Mouse (Mus musculus) limb, embryonic 15.5 days (tissue): ENCODE results near the gene Ceacam16. TPM values are rescaled to one million over a fixed set of nuclear protein-coding genes. Genes with fewer than 3 reads are reported as not detected.
A peak's percentile ranks its signal among the peaks of the same experiment; 100 is the strongest.

Experiments
- ATAC-seq: fragments of 200-750 bp; cut with Nextera tagmentation; 2 replicates; pipeline ENCODE4 v1.8.0; 2017; ENCODE audit warnings: low read depth, moderate TSS enrichment; ENCODE audit not compliant: insufficient number of reproducible peaks, low FRiP score, low TSS enrichment
- H3K27ac ChIP-seq: fragments of 300-500 bp; sonication (generic); 2 replicates; pipeline ENCODE4 v1.5.1; 2015; ENCODE audit warnings: moderate library complexity, mild to moderate bottlenecking, inconsistent platforms
- H3K27me3 ChIP-seq: fragments of 300-500 bp; sonication (generic); 2 replicates; pipeline ENCODE4 v1.6.1; 2015; ENCODE audit warnings: inconsistent platforms
- H3K36me3 ChIP-seq: fragments of 300-500 bp; sonication (generic); 2 replicates; pipeline ENCODE4 v1.6.1; 2015; ENCODE audit warnings: inconsistent platforms
- H3K4me1 ChIP-seq: fragments of 300-500 bp; sonication (generic); 2 replicates; pipeline ENCODE4 v1.6.1; 2015; ENCODE audit warnings: inconsistent platforms
- H3K4me2 ChIP-seq: fragments of 300-500 bp; sonication (generic); 2 replicates; pipeline ENCODE4 v1.6.1; 2015; ENCODE audit warnings: mild to moderate bottlenecking, inconsistent platforms
- H3K4me3 ChIP-seq: fragments of 300-500 bp; sonication (generic); 2 replicates; pipeline ENCODE4 v1.5.1; 2015; ENCODE audit warnings: mild to moderate bottlenecking, inconsistent platforms
- H3K9ac ChIP-seq: fragments of 300-500 bp; sonication (generic); 2 replicates; pipeline ENCODE4 v1.6.1; 2015; ENCODE audit warnings: inconsistent platforms
- H3K9me3 ChIP-seq: fragments of 300-500 bp; sonication (generic); 2 replicates; pipeline ENCODE4 v1.6.1; 2016; ENCODE audit warnings: inconsistent platforms
- WGBS: fragments of 180-500 bp; shearing (Covaris S2); methylation state at CpG from one replicate; pipeline ENCODE4 v1.1.7; 2015; 5-methylcytosine and 5-hydroxymethylcytosine counted together
- polyA plus RNA-seq: library from polyadenylated mRNA; unstranded; fragments of >200 nt; fragmentation: Nextera tagmentation; extraction: Ambion mirVana; gene quantifications from 2 replicates; pipeline ENCODE4 v1.2.1, GENCODE M21; 2015

Gene Ceacam16
- polyA plus RNA-seq, 1 experiment from 2014 or later, result not detected

DNA sequence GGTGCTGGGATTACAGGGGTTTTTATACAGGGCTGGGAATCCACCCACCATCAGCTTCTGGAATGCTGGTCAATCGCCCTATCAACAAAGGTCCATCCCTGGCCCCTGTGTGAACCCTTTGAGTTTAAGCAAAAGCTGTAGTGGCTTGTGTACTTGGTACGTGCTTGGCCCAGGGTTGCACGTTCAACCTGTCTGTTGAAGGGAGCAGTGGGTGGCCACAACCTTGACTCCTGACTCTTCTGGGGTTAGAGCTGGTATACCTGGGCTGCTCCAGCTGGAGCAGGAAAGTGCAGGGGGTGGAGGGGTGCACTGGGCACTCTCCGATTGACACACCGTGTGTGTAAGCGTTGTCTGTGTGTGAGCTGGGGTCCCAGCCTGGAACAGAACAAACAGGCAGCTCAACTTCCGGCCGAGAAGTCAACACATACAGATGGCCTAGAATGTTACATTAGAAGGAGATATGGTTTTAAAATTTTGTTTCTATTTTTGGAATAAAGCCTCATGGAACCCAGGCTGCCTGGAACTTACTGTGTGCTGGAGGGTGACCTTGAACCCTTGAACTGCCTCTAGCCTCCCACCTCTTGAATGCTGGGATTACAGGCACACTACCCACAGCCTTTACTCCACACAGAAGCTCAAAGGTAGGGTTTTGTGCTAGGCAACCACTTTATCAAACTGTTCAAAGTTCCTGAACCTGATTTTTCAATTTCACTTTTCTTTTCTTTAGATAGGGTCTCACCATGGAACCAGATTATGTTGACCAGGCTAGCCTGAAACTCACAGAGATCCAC lies 4.3 kb upstream of the Ceacam16 start:
- Histone ChIP-seq H3K4me3 (no peak overlapping the region), H3K9me3 (no peaks in the 10 kb centered on the region), H3K27ac (no peak overlapping the region), H3K27me3 (no peaks in the 10 kb centered on the region), H3K9ac (no peak overlapping the region), H3K4me1 (no peaks in the 10 kb centered on the region), H3K36me3 (no peaks in the 10 kb centered on the region), H3K4me2 (no peak overlapping the region)
- WGBS, result 81% methylated on average over 8 of the region's 8 CpGs
- no peak for ATAC-seq

DNA sequence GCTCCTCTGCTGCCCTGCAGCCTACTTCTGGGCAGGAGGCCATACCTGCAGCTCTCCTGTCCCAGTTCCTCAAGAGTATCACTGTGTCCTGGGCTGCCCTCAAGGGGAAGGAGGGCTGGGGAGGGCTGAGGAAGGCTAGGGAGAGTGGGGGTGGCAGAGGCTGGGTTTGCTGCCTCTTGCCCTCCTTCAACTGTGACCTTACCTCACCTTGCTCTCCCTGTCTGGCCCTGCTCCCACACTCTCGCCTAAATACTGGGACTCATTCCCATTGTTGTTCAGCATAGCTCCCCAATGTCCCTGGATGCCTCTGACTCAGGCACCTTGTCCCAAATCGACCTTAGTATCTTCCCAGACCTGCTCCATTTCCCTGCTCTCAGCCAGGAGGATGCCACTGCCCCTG lies 3.1 kb upstream of the Ceacam16 start:
- Histone ChIP-seq H3K9me3 (no peaks in the 10 kb centered on the region), H3K27ac (no peak overlapping the region), H3K9ac (no peak overlapping the region), H3K4me2 (no peak overlapping the region), H3K27me3 (no peaks in the 10 kb centered on the region), H3K4me1 (no peaks in the 10 kb centered on the region), H3K36me3 (no peaks in the 10 kb centered on the region), H3K4me3 (no peak overlapping the region)
- 30% methylated on average over 2 of the region's 2 CpGs for WGBS
- no peak for ATAC-seq

DNA sequence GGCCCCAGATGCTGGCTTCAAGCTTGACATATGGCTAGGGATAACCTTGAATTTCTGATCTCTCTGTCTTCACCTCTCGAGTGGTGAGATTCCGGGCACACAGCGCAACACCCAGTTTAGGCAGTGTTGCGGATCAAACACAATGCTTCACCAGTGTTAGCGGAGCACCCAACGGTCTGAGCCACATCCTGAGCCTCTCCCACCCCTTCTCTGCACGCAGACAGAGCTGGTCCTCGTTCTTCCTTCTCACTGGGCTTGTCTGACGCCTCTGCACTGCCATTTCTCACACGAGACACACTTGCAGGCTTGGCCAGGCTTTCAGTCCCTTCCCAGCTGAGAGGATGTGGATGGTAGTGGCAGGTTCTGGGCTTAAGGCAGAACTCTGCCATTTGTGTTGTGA lies 1.4 kb downstream of the Ceacam16 start:
- peaks cover 9% of the 10 kb centered on the region; the same call in 1 of the 2 replicates for H3K27me3 ChIP-seq
- no peak overlapping the region for H3K27ac ChIP-seq
- H3K4me3 ChIP-seq, result no peak overlapping the region
- no peak overlapping the region for H3K4me2 ChIP-seq
- no peaks in the 10 kb centered on the region for H3K4me1 ChIP-seq
- ATAC-seq, result no peak
- no peaks in the 10 kb centered on the region for H3K9me3 ChIP-seq
- WGBS, result 67% methylated on average over 10 of the region's 10 CpGs
- no peaks in the 10 kb centered on the region for H3K36me3 ChIP-seq
- H3K9ac ChIP-seq, result no peak overlapping the region

DNA sequence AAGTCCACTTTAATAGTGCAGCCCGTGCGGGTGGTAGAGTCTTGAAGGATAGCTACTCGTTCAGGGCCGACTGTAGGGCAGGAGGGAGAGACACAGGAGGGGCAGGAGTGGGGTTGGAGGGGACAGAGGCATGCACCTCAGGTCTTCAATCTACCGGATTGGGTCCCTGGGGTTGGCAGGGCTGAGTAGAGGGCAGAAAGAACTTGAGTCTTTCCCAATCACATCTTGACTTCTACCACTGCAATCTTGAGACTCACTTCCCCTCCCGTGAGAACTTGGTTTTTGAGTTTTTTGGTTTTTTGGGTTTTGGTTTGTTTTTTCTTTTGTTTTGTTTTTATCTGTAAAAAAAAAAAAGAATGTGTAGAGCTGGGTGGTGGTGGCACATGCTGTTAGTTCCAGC lies 4.8 kb downstream of the Ceacam16 start:
- peaks cover 7% of the 10 kb centered on the region for H3K4me1 ChIP-seq
- 86% methylated on average over 6 of the region's 6 CpGs for WGBS
- H3K27ac ChIP-seq, result no peak overlapping the region
- H3K36me3 ChIP-seq, result no peaks in the 10 kb centered on the region
- no peak overlapping the region for H3K4me3 ChIP-seq
- H3K27me3 ChIP-seq, result peaks cover 34% of the 10 kb centered on the region
- ATAC-seq, result no peak
- H3K4me2 ChIP-seq, result no peak overlapping the region
- H3K9me3 ChIP-seq, result no peaks in the 10 kb centered on the region
- no peak overlapping the region for H3K9ac ChIP-seq

DNA sequence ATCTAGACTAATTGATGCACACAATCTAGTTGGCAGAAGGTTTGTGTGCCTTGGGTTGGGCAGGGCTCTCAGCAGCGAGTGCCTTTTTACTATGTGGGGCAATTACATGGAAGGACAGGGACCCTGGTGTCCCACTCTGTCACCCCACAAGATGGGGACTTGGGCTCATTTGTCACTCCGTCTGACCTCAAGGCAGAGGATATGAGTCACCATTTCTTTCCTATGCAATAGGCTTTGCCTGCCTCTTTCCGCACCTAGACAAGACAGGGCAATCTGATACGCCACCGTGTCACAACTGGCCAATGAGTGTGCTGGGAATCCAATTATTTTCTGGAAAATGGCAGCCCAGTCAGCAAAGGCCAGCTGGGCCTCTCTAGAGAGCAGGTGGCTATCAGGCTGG lies 5.4 kb downstream of the Ceacam16 start:
- H3K4me3 ChIP-seq, result no peak overlapping the region
- peaks cover 34% of the 10 kb centered on the region for H3K27me3 ChIP-seq
- H3K9me3 ChIP-seq, result no peaks in the 10 kb centered on the region
- H3K36me3 ChIP-seq, result no peaks in the 10 kb centered on the region
- peaks cover 7% of the 10 kb centered on the region for H3K4me1 ChIP-seq
- H3K4me2 ChIP-seq, result no peak overlapping the region
- WGBS, result 77% methylated on average over 5 of the region's 5 CpGs
- H3K27ac ChIP-seq, result no peak overlapping the region
- ATAC-seq, result no peak
- no peak overlapping the region for H3K9ac ChIP-seq

DNA sequence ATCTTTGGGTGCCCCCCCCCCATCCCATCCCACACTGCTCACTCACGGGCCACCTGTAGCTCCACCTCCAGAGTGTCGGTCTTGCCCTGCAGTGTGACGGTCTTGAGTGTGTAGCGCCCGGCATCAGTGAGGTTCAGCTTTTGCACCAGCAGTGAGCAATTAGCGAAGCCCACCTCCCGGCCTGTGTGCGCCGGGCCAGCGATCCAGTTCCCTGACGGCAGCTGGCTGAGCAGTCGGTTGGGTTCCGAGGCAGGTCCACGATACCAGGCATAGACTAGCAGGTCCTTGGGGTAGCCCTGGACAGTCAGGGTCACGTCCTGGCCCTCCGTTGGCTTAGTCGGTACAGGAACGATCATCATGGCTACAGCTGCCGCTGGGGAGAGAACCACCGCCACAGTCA lies 7.6 kb downstream of the Ceacam16 start:
- no peak for ATAC-seq
- H3K9me3 ChIP-seq, result no peaks in the 10 kb centered on the region
- peaks cover 7% of the 10 kb centered on the region for H3K4me1 ChIP-seq
- no peak overlapping the region for H3K27ac ChIP-seq
- no peak overlapping the region for H3K9ac ChIP-seq
- H3K4me2 ChIP-seq, result no peak overlapping the region
- no peak overlapping the region for H3K4me3 ChIP-seq
- H3K36me3 ChIP-seq, result no peaks in the 10 kb centered on the region
- H3K27me3 ChIP-seq, result peaks cover 34% of the 10 kb centered on the region
- 89% methylated on average over 20 of the region's 20 CpGs for WGBS

DNA sequence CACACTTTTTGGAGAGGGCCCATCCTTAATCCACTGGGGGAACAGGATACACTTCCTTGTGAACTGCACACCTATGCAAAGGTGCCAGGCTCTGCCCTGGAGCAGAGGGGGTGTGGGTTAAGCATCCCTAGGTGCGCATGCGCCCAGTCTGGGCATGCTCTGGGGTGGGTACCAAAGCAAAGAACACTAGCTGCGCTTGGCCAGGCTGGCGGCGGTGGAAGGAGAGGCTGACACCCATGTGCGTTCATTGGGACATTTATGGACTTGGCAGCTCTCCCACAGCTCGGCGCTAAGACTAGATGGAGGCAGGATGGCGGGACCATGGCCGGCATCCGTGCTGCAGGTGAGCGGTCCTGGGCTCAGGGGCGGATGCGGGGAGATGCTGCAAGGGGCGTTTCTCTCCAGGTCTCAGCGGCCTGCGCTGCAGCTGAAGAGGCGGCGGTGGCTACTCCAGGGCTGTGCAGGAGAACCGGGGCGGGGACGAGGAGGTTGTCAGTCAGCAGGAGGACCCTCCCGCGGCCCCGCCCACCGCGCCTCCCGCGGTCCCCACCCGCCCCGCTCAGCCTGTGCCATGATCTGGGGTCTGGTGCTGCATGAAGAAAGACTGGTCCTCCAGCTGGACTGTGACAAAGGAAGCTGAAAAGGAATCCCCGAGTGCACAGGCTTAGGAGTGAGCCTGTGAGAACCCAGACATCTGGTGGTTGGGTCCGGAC lies 9.1 kb downstream of the Ceacam16 start, which contains the start of gene Gm19345:
Gene Gm19345 (plus strand): TSS at position 146 of the 713 bp plus-strand sequence.
- 4% methylated on average over 31 of the region's 33 CpGs for WGBS
- Histone ChIP-seq H3K4me2 (peak within 1 kb of the TSS; percentile 43), H3K27me3 (peaks cover 41% of the 10 kb centered on the region), H3K27ac (no peak within 1 kb of the TSS), H3K9me3 (no peaks in the 10 kb centered on the region), H3K36me3 (no peaks in the 10 kb centered on the region), H3K4me3 (peak within 1 kb of the TSS; percentile 20), H3K9ac (no peak within 1 kb of the TSS), H3K4me1 (peaks cover 7% of the 10 kb centered on the region)
- ATAC-seq, result peak; percentile 12; the same call in 1 of the 2 replicates

DNA sequence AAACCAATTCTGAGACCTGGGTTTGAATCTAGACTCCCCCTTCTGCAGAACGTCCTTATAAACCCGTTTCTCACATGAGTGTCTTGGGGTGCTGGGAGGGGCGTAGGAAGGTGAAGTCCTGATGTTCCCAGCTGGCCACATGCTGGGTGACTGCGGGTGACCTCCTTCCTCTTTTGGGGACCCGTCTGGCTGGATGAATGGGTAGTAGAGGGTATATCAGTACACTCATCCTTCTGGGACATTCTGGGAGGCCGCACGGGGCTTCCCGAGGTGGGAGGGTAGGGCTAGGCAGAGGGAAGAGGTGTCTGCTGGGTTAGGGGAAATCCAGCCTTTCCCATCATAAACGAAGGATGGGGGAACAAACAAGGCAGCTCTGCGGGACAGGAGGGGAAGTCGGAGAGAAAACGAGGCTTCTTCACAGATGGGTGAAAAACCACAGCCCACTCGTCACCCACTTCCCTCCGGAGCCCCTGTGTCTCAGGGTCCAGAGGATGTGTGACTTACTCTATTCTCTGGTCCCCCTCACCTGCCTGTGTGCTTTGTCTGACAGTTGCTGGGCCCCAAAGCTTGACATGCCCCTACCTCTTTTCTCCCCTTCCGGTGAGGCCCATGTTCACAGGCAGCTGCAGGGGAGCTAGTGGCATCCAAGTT lies 16.5 kb downstream of the Ceacam16 start:
- Histone ChIP-seq H3K27me3 (peaks cover 46% of the 10 kb centered on the region), H3K9ac (no peak overlapping the region), H3K4me3 (no peak overlapping the region), H3K4me2 (no peak overlapping the region), H3K4me1 (peaks cover 2% of the 10 kb centered on the region; the same call in 1 of the 2 replicates), H3K9me3 (no peaks in the 10 kb centered on the region), H3K27ac (no peak overlapping the region), H3K36me3 (no peaks in the 10 kb centered on the region)
- WGBS, result 63% methylated on average over 15 of the region's 15 CpGs
- no peak for ATAC-seq

DNA sequence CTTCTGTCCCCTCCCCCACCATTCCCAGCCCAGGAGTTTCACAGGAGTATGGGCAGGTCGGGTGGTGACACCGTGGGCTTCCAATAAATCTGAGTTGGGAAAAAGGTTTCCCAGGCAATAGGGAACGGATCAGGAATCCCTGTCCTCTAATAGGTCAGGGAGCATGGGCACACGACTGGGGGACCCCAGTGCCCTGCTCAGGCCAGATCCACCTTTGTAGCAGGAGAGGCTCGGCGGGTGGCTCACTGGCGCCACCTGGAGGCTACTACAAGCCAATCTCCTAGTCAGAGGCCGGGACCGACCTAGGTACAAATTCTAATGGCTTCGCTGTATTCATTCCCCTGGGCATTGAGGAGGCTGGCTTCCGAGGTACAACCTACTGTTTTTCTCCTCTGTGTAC lies 17.5 kb downstream of the Ceacam16 start:
- H3K36me3 ChIP-seq, result no peaks in the 10 kb centered on the region
- 4% methylated on average over 11 of the region's 11 CpGs for WGBS
- 0 out of 2 replicates have a peak, but pooled peaks have one; percentile 26 for ATAC-seq
- no peak overlapping the region for H3K27ac ChIP-seq
- H3K27me3 ChIP-seq, result peaks cover 45% of the 10 kb centered on the region
- no peak overlapping the region for H3K4me3 ChIP-seq
- H3K4me1 ChIP-seq, result peaks cover 2% of the 10 kb centered on the region; the same call in 1 of the 2 replicates
- no peak overlapping the region; the same call in 1 of the 2 replicates for H3K9ac ChIP-seq
- no peaks in the 10 kb centered on the region for H3K9me3 ChIP-seq
- H3K4me2 ChIP-seq, result no peak overlapping the region

DNA sequence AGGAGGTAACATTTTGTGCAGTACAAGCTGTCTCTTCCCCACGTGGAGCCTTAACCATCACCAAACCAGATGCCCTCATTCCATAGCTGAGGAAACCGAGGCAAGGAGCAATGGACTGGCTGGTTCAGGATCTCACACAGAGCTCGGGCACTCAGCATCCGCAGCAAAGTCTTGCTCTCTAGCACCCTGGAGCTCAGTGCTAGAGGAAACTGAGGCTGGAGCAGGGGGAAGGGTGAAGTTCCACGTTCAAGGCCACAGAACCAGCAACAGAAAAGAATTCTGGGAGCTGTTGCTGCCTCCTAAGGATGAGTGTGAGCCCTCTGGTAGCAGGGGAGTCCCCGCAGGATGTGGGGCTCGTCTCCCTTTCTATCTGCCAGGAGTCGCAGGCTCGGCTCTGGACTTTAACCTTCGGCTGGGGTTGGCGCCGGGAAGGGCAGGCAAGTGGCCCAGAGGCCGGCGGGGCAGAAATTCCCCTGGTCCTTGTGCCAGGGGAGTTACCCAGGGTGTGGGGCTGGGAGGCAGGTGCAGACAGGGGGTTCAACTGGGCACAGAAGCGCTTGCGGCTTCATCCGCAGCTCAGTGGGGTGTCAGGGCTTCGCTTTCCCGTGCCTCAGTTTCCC lies 18.1 kb downstream of the Ceacam16 start:
- no peak overlapping the region for H3K4me3 ChIP-seq
- no peak for ATAC-seq

DNA sequence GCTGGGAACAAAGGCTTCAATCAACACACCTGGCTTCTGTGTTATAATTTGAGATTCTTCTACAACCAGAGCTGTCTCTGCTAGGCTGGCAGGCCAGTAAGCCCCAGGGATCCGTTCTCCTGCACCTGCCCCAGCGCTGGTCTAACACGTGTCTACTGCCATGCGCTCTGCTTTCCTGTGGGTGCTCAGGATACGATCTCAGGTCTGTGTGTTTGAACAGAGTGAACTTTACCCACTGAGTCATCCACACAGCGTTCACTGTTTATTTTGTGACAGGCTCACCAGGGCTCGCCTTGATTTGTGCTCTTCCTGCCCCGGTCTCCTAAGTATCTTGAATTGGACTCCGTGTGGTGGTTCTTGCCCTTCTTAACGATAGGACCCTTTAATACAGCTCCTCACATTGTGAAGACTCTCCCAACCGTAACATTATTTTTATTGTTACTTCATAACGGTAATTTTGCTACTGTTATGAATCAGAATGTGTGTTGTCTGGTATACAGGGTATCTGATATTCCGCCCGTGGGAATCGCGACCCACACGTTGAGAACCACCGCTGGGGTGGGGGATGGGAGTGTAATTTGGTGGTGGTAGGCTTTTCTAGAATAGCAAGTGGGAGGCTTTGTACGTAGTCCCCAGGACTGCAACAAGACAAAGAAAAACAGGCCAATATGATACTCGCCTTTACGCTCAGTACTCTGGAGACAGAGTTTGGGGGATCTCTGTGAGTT lies 19.2 kb downstream of the Ceacam16 start:
- Histone ChIP-seq H3K27me3 (peaks cover 31% of the 10 kb centered on the region), H3K36me3 (no peaks in the 10 kb centered on the region), H3K9me3 (no peaks in the 10 kb centered on the region), H3K4me3 (no peak overlapping the region), H3K4me2 (no peak overlapping the region), H3K27ac (no peak overlapping the region), H3K4me1 (peaks cover 2% of the 10 kb centered on the region; the same call in 1 of the 2 replicates), H3K9ac (no peak overlapping the region)
- WGBS, result 80% methylated on average over 21 of the region's 21 CpGs
- ATAC-seq, result no peak

More for the DNA sequence above, 18.1 kb downstream of the Ceacam16 start:
- Histone ChIP-seq H3K9ac (no peak overlapping the region), H3K4me1 (peaks cover 2% of the 10 kb centered on the region; the same call in 1 of the 2 replicates), H3K9me3 (no peaks in the 10 kb centered on the region), H3K27ac (no peak overlapping the region), H3K36me3 (no peaks in the 10 kb centered on the region), H3K27me3 (peaks cover 40% of the 10 kb centered on the region), H3K4me2 (no peak overlapping the region)
- 27% methylated on average over 19 of the region's 19 CpGs for WGBS
